Mouse (Mus musculus) midbrain, embryonic 15.5 days (tissue): ENCODE data around the gene Nrxn2. TPM values are rescaled to one million over a fixed set of nuclear protein-coding genes. Genes with fewer than 3 reads are reported as not detected.

Source experiments
- ATAC-seq: fragments of 200-750 bp; cut with Nextera tagmentation; replicated peaks from 2 replicates; pipeline ENCODE4 v1.8.0; 2017; ENCODE audit warnings: moderate TSS enrichment
- H3K27ac ChIP-seq: fragments of 300-500 bp; sonication (generic); 2 replicates; pipeline ENCODE4 v1.5.1; 2015; ENCODE audit warnings: mild to moderate bottlenecking, inconsistent platforms
- H3K27me3 ChIP-seq: fragments of 300-500 bp; sonication (generic); replicated peaks from 2 replicates; pipeline ENCODE4 v1.6.1; 2015; ENCODE audit warnings: inconsistent platforms
- H3K36me3 ChIP-seq: fragments of 300-500 bp; sonication (generic); replicated peaks from 2 replicates; pipeline ENCODE4 v1.6.1; 2015; ENCODE audit warnings: inconsistent platforms
- H3K4me1 ChIP-seq: fragments of 300-500 bp; sonication (generic); 2 replicates; pipeline ENCODE4 v1.6.1; 2015; ENCODE audit warnings: inconsistent platforms
- H3K4me2 ChIP-seq: fragments of 300-500 bp; sonication (generic); 2 replicates; pipeline ENCODE4 v1.6.1; 2015; ENCODE audit warnings: inconsistent platforms, mild to moderate bottlenecking, moderate library complexity
- H3K4me3 ChIP-seq: fragments of 300-500 bp; sonication (generic); 2 replicates; pipeline ENCODE4 v1.5.1; 2015; ENCODE audit warnings: mild to moderate bottlenecking, inconsistent platforms
- H3K9ac ChIP-seq: fragments of 300-500 bp; sonication (generic); 2 replicates; pipeline ENCODE4 v1.6.1; 2015; ENCODE audit warnings: mild to moderate bottlenecking, inconsistent platforms
- H3K9me3 ChIP-seq: fragments of 300-500 bp; sonication (generic); 2 replicates; pipeline ENCODE4 v1.6.1; 2016; ENCODE audit warnings: inconsistent platforms
- WGBS: fragments of 180-500 bp; shearing (Covaris S2); methylation state at CpG from one replicate; pipeline ENCODE4 v1.1.7; 2015; ENCODE audit warnings: mixed read lengths; 5-methylcytosine and 5-hydroxymethylcytosine counted together
- polyA plus RNA-seq: library from polyadenylated mRNA; unstranded; fragments of >200 nt; fragmentation: Nextera tagmentation; extraction: Ambion mirVana; gene quantifications from 2 replicates; pipeline ENCODE4 v1.2.1, GENCODE M21; 2015

Gene Nrxn2
- polyA plus RNA-seq, 1 experiment from 2014 or later = 44.6 TPM

GRCm38 (mm10) chr19:6397582-6398249 lies 20.8 kb upstream of the Nrxn2 start:
- no peak overlapping the region for H3K9ac ChIP-seq
- no peak overlapping the region for H3K27ac ChIP-seq
- no peak overlapping the region for H3K4me3 ChIP-seq
- no peaks in the 10 kb centered on the region for H3K9me3 ChIP-seq
- 86% methylated on average over 22 of the region's 22 CpGs for WGBS
- no peaks in the 10 kb centered on the region for H3K27me3 ChIP-seq
- H3K4me1 ChIP-seq = peaks cover 34% of the 10 kb centered on the region
- no peaks in the 10 kb centered on the region for H3K36me3 ChIP-seq
- ATAC-seq = no peak
- no peak overlapping the region for H3K4me2 ChIP-seq

DNA sequence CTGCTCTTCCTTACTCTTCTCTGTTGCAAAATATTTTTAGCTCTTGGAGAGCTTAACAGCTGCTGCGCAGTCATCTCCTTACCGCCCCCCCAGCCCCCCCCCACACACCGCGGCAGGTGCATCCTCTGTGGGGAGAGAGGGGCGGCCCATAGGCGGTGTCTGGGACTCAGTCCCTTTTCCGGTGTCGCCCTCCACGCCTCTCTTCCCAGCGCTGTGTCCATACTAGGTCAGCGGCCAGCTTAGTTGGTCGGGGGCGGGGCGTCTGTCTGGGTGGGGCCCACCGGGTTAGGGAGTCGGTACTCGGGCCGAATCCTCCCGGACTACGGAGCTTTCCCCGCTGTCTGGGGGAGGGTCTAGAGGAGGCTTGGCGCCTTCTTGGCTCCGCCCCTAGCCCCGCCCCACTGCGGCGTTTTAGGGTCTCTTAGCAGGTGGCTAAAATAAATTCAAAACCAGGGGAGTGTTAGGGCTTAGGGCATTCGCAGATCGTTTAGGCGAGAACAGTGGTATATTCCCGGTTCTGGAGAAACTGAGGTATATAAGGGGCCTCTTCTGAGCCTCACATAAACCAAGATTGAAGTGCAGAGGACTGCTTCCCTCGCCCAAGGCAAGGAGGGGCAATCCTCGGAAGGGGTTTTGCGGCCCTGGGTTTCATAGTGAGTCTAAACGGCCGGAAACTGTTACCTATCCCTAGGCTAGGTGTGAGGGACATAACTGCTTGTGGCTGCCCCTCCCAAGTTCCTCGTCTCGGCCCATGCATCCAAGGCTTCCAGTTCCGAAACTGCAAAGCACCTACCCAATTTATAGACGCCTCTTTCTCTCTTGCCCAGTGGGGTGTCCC lies 19.9 kb upstream of the Nrxn2 start:
- Histone ChIP-seq H3K4me2 (peak overlapping the region; percentile 97), H3K27me3 (0 out of 2 replicates have a peak, but pooled peaks cover 3% of the 10 kb centered on the region), H3K27ac (peak overlapping the region; percentile 68), H3K4me3 (peak overlapping the region; percentile 56), H3K4me1 (peaks cover 34% of the 10 kb centered on the region), H3K9ac (peak overlapping the region; percentile 68), H3K36me3 (no peaks in the 10 kb centered on the region), H3K9me3 (no peaks in the 10 kb centered on the region)
- ATAC-seq = peak; percentile 61
- WGBS = under 1% methylated on average over 39 of the region's 39 CpGs

DNA sequence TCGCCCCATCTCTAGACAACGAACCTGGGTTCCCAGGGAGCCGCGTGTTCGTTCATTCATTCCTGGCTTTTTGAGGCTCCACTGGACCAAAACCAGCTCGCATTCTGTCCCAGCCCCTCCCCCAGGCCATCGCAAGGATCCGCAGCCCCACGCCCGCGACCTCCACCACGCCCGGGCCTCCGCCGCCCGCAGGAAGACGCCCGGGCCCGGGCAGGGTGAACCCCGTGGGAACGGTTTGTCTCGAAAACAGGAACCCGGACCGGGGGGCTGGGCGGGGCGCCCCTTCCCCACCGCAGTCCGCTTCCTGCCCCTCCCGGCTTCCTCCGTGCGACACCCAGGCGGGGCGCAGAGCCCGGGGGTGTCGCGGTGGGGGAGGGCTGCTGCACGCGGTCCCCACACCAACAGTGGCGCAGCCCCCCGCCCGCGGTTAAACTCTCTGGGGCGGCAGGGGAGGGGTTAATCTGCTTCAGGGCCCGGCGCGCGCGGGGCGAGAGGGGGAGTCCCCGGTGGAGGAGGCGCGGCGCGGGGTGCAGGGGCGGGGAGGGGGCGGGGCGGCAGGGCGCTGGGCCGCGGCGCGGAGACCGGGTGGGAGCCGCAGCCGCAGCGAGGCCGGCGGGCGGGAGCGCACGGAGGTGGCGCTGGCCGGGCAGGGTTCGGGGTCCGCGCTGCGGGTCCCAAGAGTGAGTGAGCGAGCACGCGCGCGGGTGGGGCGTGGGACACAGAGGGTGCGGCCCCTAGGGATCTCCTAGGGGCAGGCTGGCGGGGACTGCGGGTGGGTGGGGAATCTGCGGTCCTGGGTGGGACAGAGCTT lies 19.0 kb upstream of the Nrxn2 start, which contains the start of gene Rasgrp2:
Gene Rasgrp2 (plus strand): TSS at position 56 of the 811 bp plus-strand sequence.
- Histone ChIP-seq H3K4me2 (peak within 1 kb of the TSS; percentile 97), H3K9me3 (no peaks in the 10 kb centered on the region)
- peak; percentile 33 for ATAC-seq

GRCm38 (mm10) chr19:6400096-6401086 lies 18.1 kb upstream of the Nrxn2 start:
- H3K4me3 ChIP-seq = peak overlapping the region; percentile 56
- H3K9me3 ChIP-seq = no peaks in the 10 kb centered on the region
- H3K4me1 ChIP-seq = peaks cover 34% of the 10 kb centered on the region
- H3K36me3 ChIP-seq = no peaks in the 10 kb centered on the region
- 4% methylated on average over 29 of the region's 29 CpGs for WGBS
- 0 out of 2 replicates have a peak, but pooled peaks cover 3% of the 10 kb centered on the region for H3K27me3 ChIP-seq
- H3K4me2 ChIP-seq = peak overlapping the region; percentile 97
- no peak overlapping the region for H3K27ac ChIP-seq
- ATAC-seq = 0 out of 2 replicates have a peak, but pooled peaks have one; percentile 25
- peak overlapping the region; percentile 68 for H3K9ac ChIP-seq

More for the DNA sequence above, 19.0 kb upstream of the Nrxn2 start, which contains the start of gene Rasgrp2:
- Histone ChIP-seq H3K27ac (peak within 1 kb of the TSS; percentile 68), H3K27me3 (0 out of 2 replicates have a peak, but pooled peaks cover 3% of the 10 kb centered on the region), H3K4me1 (peaks cover 34% of the 10 kb centered on the region), H3K4me3 (peak within 1 kb of the TSS; percentile 56), H3K9ac (peak within 1 kb of the TSS; percentile 68), H3K36me3 (no peaks in the 10 kb centered on the region)
- WGBS = under 1% methylated on average over 75 of the region's 87 CpGs

- 1% methylated on average over 32 of the region's 32 CpGs for WGBS
- H3K36me3 ChIP-seq = no peaks in the 10 kb centered on the region
- peak overlapping the region; percentile 32 for H3K9ac ChIP-seq
- H3K27ac ChIP-seq = no peak overlapping the region
- H3K27me3 ChIP-seq = 0 out of 2 replicates have a peak, but pooled peaks cover 3% of the 10 kb centered on the region
- ATAC-seq = 0 out of 2 replicates have a peak, but pooled peaks have one; percentile 12
- peak overlapping the region; percentile 56 for H3K4me3 ChIP-seq
- peaks cover 34% of the 10 kb centered on the region for H3K4me1 ChIP-seq
- H3K4me2 ChIP-seq = peak overlapping the region; percentile 97
- no peaks in the 10 kb centered on the region for H3K9me3 ChIP-seq
Measured at GRCm38 (mm10) chr19:6401131-6401815, 17.3 kb upstream of the Nrxn2 start.

- Histone ChIP-seq H3K27ac (no peak overlapping the region), H3K9ac (peak overlapping the region; percentile 32; the same call in 1 of the 2 replicates), H3K4me1 (peaks cover 34% of the 10 kb centered on the region), H3K9me3 (no peaks in the 10 kb centered on the region), H3K36me3 (no peaks in the 10 kb centered on the region), H3K4me2 (peak overlapping the region; percentile 97), H3K4me3 (peak overlapping the region; percentile 56), H3K27me3 (0 out of 2 replicates have a peak, but pooled peaks cover 3% of the 10 kb centered on the region)
- 19% methylated on average over 9 of the region's 9 CpGs for WGBS
- no peak for ATAC-seq
Measured at GRCm38 (mm10) chr19:6401951-6402350, 16.6 kb upstream of the Nrxn2 start.

- ATAC-seq = no peak
- H3K4me3 ChIP-seq = no peak overlapping the region
- no peaks in the 10 kb centered on the region for H3K9me3 ChIP-seq
- no peak overlapping the region for H3K9ac ChIP-seq
- no peaks in the 10 kb centered on the region for H3K36me3 ChIP-seq
- H3K4me1 ChIP-seq = peaks cover 28% of the 10 kb centered on the region
- H3K4me2 ChIP-seq = no peak overlapping the region
- H3K27me3 ChIP-seq = 0 out of 2 replicates have a peak, but pooled peaks cover 3% of the 10 kb centered on the region
- no peak overlapping the region for H3K27ac ChIP-seq
- WGBS = 87% methylated on average over 10 of the region's 10 CpGs
Measured at GRCm38 (mm10) chr19:6403869-6404268, 14.7 kb upstream of the Nrxn2 start.

GRCm38 (mm10) chr19:6405433-6405832 lies 13.1 kb upstream of the Nrxn2 start:
- Histone ChIP-seq H3K36me3 (no peaks in the 10 kb centered on the region), H3K4me2 (no peak overlapping the region), H3K27ac (no peak overlapping the region), H3K27me3 (0 out of 2 replicates have a peak, but pooled peaks cover 3% of the 10 kb centered on the region), H3K4me3 (no peak overlapping the region), H3K9me3 (no peaks in the 10 kb centered on the region), H3K4me1 (peaks cover 17% of the 10 kb centered on the region), H3K9ac (no peak overlapping the region)
- no peak for ATAC-seq
- WGBS = 58% methylated on average over 10 of the region's 10 CpGs

- Histone ChIP-seq H3K27ac (no peak overlapping the region), H3K9ac (no peak overlapping the region), H3K9me3 (no peaks in the 10 kb centered on the region), H3K4me2 (no peak overlapping the region), H3K4me1 (peaks cover 3% of the 10 kb centered on the region; the same call in 1 of the 2 replicates), H3K36me3 (no peaks in the 10 kb centered on the region), H3K4me3 (no peak overlapping the region), H3K27me3 (0 out of 2 replicates have a peak, but pooled peaks cover 3% of the 10 kb centered on the region)
- 77% methylated on average over 8 of the region's 8 CpGs for WGBS
- ATAC-seq = no peak
Measured at GRCm38 (mm10) chr19:6407109-6407508, 11.4 kb upstream of the Nrxn2 start.

- no peak overlapping the region for H3K4me3 ChIP-seq
- no peak overlapping the region for H3K27ac ChIP-seq
- 0 out of 2 replicates have a peak, but pooled peaks cover 2% of the 10 kb centered on the region for H3K4me1 ChIP-seq
- 45% methylated on average over 16 of the region's 16 CpGs for WGBS
- H3K9me3 ChIP-seq = no peaks in the 10 kb centered on the region
- H3K9ac ChIP-seq = no peak overlapping the region
- H3K36me3 ChIP-seq = no peaks in the 10 kb centered on the region
- ATAC-seq = no peak
- no peak overlapping the region for H3K4me2 ChIP-seq
- H3K27me3 ChIP-seq = 0 out of 2 replicates have a peak, but pooled peaks cover 2% of the 10 kb centered on the region
Measured at GRCm38 (mm10) chr19:6407816-6408510, 10.6 kb upstream of the Nrxn2 start.
